Mouse (Mus musculus): Measurements from ENCODE around the gene L2hgdh. TPM values are rescaled to one million over a fixed set of nuclear protein-coding genes. Genes with fewer than 3 reads are reported as not detected.
"Not testable (repeated sequence)": the region's sequence is repeated elsewhere in the genome, so short reads cannot be mapped to it uniquely, and the experiment has no call there.

Gene L2hgdh
- total RNA-seq, 1 experiment from 2014 or later: 21.6 TPM

GRCm38 (mm10) chr12:69674176-69674575 is 50.5 kb downstream of the L2hgdh start:
- DNase-seq: no peak

DNA sequence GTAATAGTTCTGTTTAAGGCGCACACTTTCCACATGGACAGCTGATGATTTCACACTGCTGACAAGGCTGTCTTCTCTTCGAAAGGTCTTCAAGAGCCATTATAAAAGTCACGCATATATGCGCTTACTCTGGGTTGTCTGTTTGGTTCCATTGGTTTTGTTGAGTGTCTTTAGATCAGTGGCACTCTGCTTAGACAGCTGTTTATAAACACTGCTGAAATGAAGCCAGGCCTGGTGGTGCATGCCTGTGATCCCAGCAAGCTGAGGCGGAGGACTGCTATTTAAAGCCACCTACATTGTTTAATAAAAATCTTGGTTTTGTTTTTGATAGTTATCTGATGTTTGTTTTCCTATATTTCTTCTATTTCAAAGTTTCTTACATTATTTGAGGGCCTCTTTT is 58.0 kb downstream of the L2hgdh start:
- no peak for DNase-seq

GRCm38 (mm10) chr12:69661658-69662057 is 63.0 kb downstream of the L2hgdh start:
- no peak for DNase-seq

DNA sequence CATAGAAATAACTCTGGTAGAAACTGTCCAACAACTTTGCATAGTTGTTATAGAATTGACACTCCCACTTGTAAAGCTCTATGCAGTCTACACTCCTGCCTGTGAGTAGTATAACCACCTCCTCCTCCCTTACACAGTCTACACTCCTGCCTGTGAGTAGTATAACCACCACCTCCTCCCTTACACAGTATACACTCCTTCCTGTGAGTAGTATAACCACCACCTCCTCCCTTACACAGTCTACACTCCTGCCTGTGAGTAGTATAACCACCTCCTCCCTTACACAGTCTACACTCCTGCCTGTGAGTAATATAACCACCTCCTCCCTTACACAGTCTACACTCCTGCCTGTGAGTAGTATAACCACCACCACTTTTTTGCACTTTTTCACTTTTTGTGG is 70.7 kb downstream of the L2hgdh start:
- not testable (repeated sequence) for DNase-seq

GRCm38 (mm10) chr12:69649511-69649910 is 75.2 kb downstream of the L2hgdh start:
- no peak for DNase-seq

DNA sequence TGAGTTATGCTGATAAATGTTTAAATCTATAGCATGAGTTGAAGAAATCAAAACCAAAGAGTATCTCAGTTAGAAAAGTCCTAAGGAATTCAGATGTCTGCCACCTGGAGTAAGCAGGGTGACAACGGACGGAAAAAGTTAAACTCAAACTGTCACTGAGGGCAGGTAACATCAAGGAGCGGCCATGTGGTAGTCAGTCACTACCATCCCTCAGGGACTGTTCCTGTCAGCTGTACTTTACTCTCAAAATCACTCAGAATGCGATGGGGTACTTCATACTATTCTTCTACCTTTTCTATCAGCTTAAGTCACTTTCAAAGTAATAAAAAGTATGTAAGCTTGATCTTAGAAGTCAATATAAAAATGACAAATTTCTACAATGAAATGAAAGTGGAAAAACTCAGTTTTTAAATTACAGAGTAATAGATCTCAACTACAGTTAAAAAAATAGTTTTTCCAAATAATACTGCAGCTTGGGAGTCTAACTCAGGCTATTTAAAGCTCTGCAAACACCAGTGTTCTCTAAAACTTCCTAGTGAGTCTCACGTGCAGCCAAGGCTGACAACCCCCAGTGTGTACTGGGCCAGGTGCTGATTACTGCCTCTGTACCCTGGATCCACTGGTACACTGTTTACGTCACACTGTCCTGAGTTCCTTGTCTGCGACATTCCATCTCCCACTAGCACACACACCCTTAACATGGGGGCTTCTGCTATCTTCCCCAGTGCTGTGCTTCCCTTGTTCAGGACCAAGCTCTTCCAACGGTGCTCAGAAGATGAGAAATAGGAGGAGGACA is 78.7 kb downstream of the L2hgdh start:
- DNase-seq: no peak

DNA sequence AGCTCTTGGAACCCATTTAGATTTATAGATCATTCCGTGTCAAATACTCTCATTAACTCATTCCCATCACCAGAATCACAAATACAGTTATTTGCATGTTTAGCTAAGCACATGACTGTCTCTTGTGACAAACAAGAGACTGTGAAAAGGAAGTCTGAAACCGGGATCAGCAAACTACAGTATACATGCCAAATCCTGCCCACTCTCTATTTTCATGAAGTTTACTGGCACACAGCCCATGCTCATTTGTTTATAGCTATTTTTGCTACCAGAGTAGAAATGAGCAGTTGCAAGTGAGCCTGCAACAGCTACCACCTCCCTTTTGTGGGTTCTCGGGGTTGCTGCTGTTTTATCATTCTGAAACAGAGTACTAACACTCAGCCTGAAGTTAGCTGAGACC is 79.8 kb downstream of the L2hgdh start:
- peak; percentile 32 for DNase-seq

DNA sequence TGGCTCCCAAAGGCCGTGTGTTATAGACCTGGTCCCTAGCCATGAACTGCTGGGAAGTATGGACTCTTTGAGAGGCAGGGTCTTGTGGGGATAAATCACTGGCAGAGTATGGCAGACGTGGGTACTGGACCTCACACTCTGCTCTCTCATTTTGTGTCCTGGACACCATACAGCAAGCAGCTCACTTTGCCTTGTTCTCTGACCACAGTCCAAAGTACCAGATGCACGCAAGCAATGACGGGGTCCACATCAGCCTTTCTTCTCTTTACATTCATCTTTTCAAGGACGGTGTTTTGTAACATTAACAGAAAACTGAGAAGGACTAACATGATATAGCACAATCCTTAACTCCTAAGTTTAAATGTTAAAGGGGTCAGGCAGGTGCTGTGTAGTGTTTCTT is 81.8 kb downstream of the L2hgdh start:
- DNase-seq: no peak

Small RNA genes within 50 kb of the gene (microRNA-seq; reads per million reads assigned to microRNA genes)
- gene Mir681: 0 reads per million in 2 experiments

Other genes with a start within 250 kb of the L2hgdh start
- gene Vcpkmt, start 141.8 kb downstream of the L2hgdh start, total RNA-seq (2021): 8.9 and 12.5 TPM in 2 replicates
- 35.8 and 36.9 TPM in 2 replicates for gene Sos2, start 43.0 kb downstream of the L2hgdh start, total RNA-seq (2021)
- 13.9 and 20.8 TPM in 2 replicates for gene Atp5s, start 77 bp upstream of the L2hgdh start, total RNA-seq (2021)
- 3.0 and 5.0 TPM in 2 replicates for gene Cdkl1, start 66.4 kb upstream of the L2hgdh start, total RNA-seq (2021)
- gene Atl1, start 167.7 kb upstream of the L2hgdh start, total RNA-seq (2021): 5.4 and 11.5 TPM in 2 replicates
- gene Map4k5, start 168.3 kb upstream of the L2hgdh start, total RNA-seq (2021): 31.4 and 34.4 TPM in 2 replicates

All from adrenal gland, postnatal 14 days (tissue).